Mouse (Mus musculus): ENCODE measurements around the gene Sema4f. TPM values are rescaled to one million over a fixed set of nuclear protein-coding genes. Genes with fewer than 3 reads are reported as not detected.

The Sema4f gene
- polyA plus RNA-seq, 1 experiment from 2014 or later: 22.7 TPM

DNA sequence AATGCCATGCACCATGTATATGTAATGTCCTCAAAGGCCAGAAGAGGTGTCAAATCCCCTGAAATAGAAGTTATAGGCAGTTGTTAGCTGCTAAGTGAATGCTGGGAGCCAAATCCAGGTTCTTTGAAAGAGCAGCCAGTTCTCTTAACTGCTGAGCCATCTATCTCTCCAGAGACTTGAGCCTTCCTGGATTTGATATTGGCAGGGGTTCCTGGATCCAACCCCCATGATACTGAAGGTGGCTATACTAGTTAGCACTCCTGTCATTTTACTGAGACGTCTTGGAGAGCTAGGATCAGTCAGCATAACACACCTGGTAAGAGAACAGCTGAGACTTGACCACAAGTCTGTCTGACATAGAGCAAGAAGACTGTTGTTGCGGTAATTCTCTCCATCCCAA, 54.1 kb downstream of the Sema4f start:
- Histone ChIP-seq H3K9me3 (no peaks in the 10 kb centered on the region), H3K4me1 (replicated peaks) (no peaks in the 10 kb centered on the region), H3K27me3 (no peaks in the 10 kb centered on the region), H3K9ac (no peak overlapping the region), H3K36me3 (no peaks in the 10 kb centered on the region), H3K27ac (replicated peaks) (no peak overlapping the region), H3K4me2 (no peak overlapping the region), H3K4me3 (no peak overlapping the region)
- ATAC-seq (ENCODE audit: low FRiP score, low read depth): no peak
- WGBS: 84% methylated on average over 2 of the region's 2 CpGs

DNA sequence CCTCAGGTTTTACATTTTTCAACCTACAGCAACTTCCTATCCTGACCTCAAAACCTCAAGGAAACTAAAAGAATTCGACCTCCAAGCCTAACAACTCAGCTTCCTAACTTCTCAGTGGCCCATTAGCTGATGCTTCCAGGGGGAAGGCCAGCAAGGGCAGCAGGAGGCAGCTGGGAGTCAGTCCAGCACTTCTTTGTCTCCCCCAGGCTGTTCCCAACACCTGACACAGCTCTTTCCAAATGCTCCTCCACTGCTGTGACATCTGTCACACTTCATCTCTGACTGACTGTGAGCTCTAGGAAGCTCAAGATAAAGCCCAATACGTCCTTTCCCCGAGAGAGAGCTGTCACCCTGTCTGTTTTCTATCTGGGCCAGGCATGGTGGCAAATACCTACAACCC, 55.0 kb downstream of the Sema4f start:
- no peak for ATAC-seq (ENCODE audit: low FRiP score, low read depth)
- Histone ChIP-seq H3K9me3 (no peaks in the 10 kb centered on the region), H3K9ac (no peak overlapping the region), H3K27me3 (no peaks in the 10 kb centered on the region), H3K36me3 (no peaks in the 10 kb centered on the region), H3K27ac (replicated peaks) (no peak overlapping the region), H3K4me2 (no peak overlapping the region), H3K4me1 (replicated peaks) (no peaks in the 10 kb centered on the region), H3K4me3 (no peak overlapping the region)
- 54% methylated on average over 3 of the region's 3 CpGs for WGBS

DNA sequence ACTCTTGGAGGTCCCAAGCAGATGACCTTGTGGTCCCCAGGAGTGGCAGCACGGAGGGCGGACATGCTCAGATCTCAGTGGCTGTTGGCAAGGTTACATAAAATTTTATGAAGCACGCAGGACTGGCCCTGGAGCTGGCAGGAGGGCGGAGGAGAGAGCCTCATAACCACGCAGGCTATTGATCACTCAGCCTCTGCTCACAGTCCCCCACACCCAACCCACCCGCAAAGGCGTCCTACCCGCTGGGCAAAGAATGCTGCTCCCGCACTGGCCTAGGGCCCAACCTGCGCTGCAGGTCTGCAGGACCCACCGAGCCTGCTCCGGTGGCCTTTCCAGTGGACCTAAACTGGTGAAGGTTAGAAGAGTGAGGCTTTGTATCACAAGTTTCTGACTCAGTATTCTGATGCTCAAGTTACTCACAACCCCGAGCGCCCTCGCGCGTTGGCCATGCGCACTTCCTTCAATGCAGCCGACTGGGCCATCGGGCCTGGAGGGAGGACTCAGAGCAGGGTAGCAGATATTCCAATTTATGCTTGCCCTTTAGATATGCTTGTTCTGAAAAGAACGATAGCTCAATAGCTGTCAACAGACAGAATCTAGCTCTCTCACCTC, 58.0 kb downstream of the Sema4f start:
- no peaks in the 10 kb centered on the region for H3K9me3 ChIP-seq
- WGBS: 48% methylated on average over 21 of the region's 21 CpGs
- no peak; the same call in 1 of the 2 replicates for ATAC-seq (ENCODE audit: low FRiP score, low read depth)

DNA sequence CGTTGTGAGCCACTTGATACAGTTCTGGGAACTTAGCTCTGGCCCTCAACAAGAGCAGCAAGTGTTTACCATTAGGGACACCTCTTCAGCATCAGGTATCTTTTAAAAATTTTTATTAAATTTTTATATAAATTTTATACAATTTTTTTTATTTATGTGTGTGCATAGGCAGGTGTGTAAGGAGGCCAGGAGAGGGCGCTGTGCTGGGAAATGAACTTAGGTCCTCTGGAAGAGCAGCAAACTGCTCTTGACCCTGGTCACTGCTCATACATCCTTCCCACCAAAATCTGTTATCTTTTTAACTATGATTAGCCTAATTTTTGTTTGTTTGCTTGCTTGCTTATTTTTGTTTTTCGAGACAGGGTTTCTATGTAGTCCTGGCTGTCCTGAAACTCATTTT, 58.8 kb downstream of the Sema4f start:
- Histone ChIP-seq H3K27ac (replicated peaks) (no peak overlapping the region), H3K27me3 (no peaks in the 10 kb centered on the region), H3K9ac (no peak overlapping the region), H3K4me3 (no peak overlapping the region), H3K4me1 (replicated peaks) (no peaks in the 10 kb centered on the region), H3K9me3 (no peaks in the 10 kb centered on the region), H3K4me2 (no peak overlapping the region), H3K36me3 (no peaks in the 10 kb centered on the region)
- no peak for ATAC-seq (ENCODE audit: low FRiP score, low read depth)
- WGBS: 78% methylated on average over 3 of the region's 3 CpGs

More for the DNA sequence above, 58.0 kb downstream of the Sema4f start:
- Histone ChIP-seq H3K9ac (no peak overlapping the region), H3K27me3 (no peaks in the 10 kb centered on the region), H3K4me1 (replicated peaks) (no peaks in the 10 kb centered on the region), H3K36me3 (no peaks in the 10 kb centered on the region), H3K4me3 (no peak overlapping the region), H3K4me2 (peak overlapping the region; percentile 29; the same call in 1 of the 2 replicates), H3K27ac (replicated peaks) (no peak overlapping the region)

DNA sequence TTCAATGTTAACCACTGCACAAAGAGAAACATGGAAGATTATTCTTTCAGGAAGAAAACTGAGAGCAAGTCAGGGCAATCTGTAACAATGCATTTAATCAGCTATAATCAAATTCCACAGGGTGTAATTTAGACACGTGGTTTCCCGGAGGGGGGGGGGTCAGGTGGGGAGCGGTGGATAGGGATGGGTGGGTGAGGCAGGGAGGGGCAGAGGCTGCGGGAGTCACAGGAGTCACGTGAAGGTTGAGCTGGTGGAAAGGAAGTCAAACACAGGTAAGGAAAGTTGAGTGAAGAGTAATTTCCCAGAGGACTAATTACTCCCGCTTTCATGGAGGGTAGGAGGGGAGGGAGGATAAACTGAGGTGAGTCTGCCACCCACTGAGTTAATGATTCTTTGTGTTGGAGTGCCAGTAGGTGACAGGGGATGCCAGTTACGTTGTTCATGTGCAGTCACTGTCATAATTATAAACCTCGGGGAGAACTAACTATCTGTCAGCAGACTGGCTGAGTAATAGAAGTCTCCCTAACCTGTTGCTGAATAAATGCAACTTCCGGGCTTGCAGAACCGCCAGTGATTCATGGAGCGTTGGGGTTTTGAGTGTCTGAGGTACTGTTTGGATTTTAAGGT, 60.0 kb downstream of the Sema4f start:
- Histone ChIP-seq H3K27ac (replicated peaks) (no peak overlapping the region), H3K27me3 (no peaks in the 10 kb centered on the region), H3K9ac (no peak overlapping the region), H3K4me3 (no peak overlapping the region), H3K36me3 (no peaks in the 10 kb centered on the region), H3K4me1 (replicated peaks) (no peaks in the 10 kb centered on the region), H3K4me2 (no peak overlapping the region), H3K9me3 (no peaks in the 10 kb centered on the region)
- no peak for ATAC-seq (ENCODE audit: low FRiP score, low read depth)
- WGBS: 70% methylated on average over 11 of the region's 11 CpGs

DNA sequence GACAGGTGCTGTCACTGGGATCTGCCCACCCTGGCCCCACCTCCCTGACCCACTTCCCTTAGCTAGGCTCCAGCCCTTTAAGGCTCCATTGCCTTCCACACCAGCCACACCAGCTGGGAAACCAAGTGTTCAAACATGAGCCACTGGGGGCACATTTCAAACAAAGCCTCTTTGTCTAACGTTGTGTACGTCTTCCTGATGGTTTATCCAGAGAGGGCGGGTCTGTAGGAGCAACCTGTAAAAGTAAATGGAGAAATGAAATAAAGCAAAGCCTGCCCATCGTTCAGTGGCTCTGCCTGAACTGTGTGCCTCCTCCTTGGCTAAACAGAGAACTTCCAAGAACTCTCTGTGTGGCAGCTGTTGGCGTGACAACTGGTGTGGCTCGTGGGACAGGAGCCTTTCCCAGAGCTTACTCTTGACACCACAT, 64.0 kb downstream of the Sema4f start:
- Histone ChIP-seq H3K9me3 (no peaks in the 10 kb centered on the region), H3K4me3 (no peak overlapping the region), H3K36me3 (no peaks in the 10 kb centered on the region), H3K27me3 (no peaks in the 10 kb centered on the region), H3K4me1 (replicated peaks) (no peaks in the 10 kb centered on the region), H3K4me2 (no peak overlapping the region), H3K9ac (no peak overlapping the region), H3K27ac (replicated peaks) (no peak overlapping the region)
- WGBS: 71% methylated on average over 6 of the region's 6 CpGs
- ATAC-seq (ENCODE audit: low FRiP score, low read depth): no peak

DNA sequence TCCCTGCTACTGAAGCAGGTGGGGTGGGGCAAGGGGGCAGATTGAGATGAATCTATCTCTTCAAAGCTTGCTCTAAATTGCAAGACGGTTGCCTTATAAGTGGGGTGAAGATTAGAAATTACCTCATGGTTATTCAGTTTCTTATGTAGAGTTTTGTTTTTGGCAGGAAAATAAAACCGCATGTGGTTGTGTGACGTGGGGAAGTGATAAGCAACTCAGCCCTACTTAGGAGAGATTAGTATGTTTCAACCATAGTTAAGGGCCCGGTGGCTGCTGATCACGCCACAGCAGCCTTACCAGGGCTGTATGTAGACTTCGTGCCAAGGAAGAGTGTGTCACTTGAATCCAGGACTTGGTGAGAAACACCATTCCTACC, 67.2 kb downstream of the Sema4f start:
- 88% methylated on average over 6 of the region's 6 CpGs for WGBS
- no peak for ATAC-seq (ENCODE audit: low FRiP score, low read depth)

DNA sequence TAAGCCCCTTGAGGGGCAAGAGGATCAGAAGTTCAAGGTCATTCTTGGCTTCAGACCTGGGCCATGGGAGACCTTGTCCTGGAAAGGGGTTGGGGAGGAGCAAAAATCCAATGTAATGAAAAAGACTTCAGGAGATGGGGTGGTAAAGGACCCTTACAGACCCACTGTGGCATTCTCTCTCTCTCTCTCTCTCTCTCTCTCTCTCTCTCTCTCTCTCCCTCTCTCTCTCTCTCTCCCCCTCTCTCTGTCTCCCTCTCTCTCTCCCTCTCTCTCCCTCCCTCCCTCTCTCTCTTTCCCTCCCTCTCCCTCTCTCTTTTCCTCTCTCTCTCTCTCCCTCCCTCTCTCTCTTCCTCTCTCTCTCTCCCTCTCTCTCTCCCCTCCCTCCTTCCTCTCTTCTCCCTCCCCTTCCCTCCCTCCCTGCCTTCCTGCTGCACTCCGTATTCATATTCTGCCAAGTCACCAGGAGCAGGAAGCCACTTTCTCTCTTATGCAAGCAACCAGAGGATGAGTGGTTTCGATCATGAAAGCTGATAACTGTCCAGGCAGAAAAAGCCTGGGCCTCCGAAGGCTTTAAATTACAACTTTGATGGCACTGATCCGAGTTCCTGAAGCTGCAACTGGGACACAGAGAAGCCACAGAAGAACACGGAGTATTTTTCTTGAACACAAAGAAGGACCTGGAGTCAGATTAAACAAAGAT, 67.8 kb downstream of the Sema4f start:
- WGBS: 41% methylated on average over 5 of the region's 5 CpGs

More for the DNA sequence above, 67.2 kb downstream of the Sema4f start:
- H3K4me2 ChIP-seq: no peak overlapping the region
- no peaks in the 10 kb centered on the region for H3K9me3 ChIP-seq
- H3K4me3 ChIP-seq: no peak overlapping the region
- H3K9ac ChIP-seq: no peak overlapping the region
- no peaks in the 10 kb centered on the region for H3K27me3 ChIP-seq
- no peaks in the 10 kb centered on the region for H3K36me3 ChIP-seq
- no peaks in the 10 kb centered on the region for H3K4me1 ChIP-seq (replicated peaks)
- H3K27ac ChIP-seq (replicated peaks): no peak overlapping the region

DNA sequence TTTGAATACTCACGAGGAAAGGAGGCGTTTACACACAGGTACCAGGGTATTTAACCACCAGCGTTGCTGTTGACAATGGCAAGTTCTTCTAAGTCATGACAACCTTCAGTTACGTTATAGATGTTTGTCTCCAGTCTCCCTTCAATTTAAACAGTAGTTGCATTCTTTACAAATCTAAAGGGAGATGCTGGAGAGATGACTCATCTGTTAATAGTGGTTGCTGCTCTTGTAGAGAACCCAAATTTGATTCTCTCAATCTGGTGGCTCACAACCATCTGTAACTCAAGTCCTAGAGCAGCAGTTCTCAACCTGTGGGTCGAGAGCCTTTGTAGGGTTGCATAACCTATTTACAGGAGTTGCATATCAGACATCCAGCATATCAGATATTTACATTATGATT, 71.1 kb downstream of the Sema4f start:
- H3K4me2 ChIP-seq: no peak overlapping the region
- H3K27me3 ChIP-seq: no peaks in the 10 kb centered on the region
- WGBS: 85% methylated on average over 5 of the region's 5 CpGs
- no peak overlapping the region for H3K27ac ChIP-seq (replicated peaks)
- no peak overlapping the region for H3K4me3 ChIP-seq
- H3K9ac ChIP-seq: no peak overlapping the region
- no peaks in the 10 kb centered on the region for H3K4me1 ChIP-seq (replicated peaks)
- no peaks in the 10 kb centered on the region for H3K9me3 ChIP-seq
- ATAC-seq (ENCODE audit: low FRiP score, low read depth): no peak
- no peaks in the 10 kb centered on the region for H3K36me3 ChIP-seq

More for the DNA sequence above, 67.8 kb downstream of the Sema4f start:
- Histone ChIP-seq H3K4me1 (replicated peaks) (no peaks in the 10 kb centered on the region), H3K4me3 (no peak overlapping the region), H3K36me3 (no peaks in the 10 kb centered on the region), H3K27me3 (no peaks in the 10 kb centered on the region), H3K4me2 (no peak overlapping the region), H3K27ac (replicated peaks) (no peak overlapping the region), H3K9me3 (no peaks in the 10 kb centered on the region), H3K9ac (no peak overlapping the region)
- ATAC-seq (ENCODE audit: low FRiP score, low read depth): no peak

DNA sequence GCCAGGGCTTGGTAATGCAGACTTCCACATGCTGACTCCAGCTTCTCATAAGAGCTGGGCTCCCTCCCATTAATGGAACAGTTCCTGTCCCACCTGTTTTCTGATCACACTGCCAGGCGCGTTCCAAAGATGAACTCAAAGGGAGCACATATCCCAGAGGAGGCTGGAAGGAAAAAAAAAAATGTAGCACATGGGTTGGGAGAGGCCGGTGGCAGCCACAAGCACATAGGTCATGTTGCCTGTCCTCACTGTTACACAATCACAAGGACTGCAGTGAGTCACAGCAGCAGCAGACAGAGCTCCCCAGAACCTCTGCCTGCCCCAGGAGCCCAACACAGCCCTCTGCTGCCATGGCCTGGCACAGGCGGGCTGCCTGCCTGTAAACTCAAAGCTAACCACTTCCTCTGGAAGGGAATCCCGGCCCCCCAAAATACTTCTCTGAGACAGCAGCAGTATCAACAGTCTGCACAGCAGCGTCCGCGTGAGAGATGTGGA, 76.1 kb downstream of the Sema4f start:
- Histone ChIP-seq H3K27me3 (no peaks in the 10 kb centered on the region), H3K4me1 (replicated peaks) (no peaks in the 10 kb centered on the region), H3K36me3 (no peaks in the 10 kb centered on the region), H3K9me3 (no peaks in the 10 kb centered on the region), H3K4me3 (no peak overlapping the region), H3K9ac (no peak overlapping the region), H3K4me2 (no peak overlapping the region), H3K27ac (replicated peaks) (no peak overlapping the region)
- 87% methylated on average over 8 of the region's 8 CpGs for WGBS
- ATAC-seq (ENCODE audit: low FRiP score, low read depth): no peak

DNA sequence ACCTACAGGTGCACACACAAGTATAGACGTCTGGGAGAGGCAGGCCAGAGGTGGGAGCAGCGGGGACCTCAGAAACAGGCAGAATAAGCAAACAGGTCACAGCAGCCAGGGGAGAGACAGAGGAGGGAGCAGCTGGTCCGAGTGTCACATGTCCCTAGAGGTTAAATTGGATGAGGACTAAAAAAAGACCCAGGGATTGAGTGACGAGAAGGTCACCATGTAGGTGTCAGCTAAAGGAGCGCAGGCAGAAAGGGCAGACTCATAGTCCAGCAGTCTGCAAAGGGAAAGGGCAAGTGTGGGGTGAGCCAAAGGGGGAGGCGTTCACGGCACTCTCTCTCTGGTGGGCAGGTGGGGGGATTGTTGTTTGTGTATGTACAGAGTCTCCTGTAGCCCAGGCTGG, 77.1 kb downstream of the Sema4f start:
- no peak overlapping the region for H3K4me3 ChIP-seq
- no peak overlapping the region for H3K27ac ChIP-seq (replicated peaks)
- no peaks in the 10 kb centered on the region for H3K27me3 ChIP-seq
- H3K9ac ChIP-seq: no peak overlapping the region
- H3K4me1 ChIP-seq (replicated peaks): no peaks in the 10 kb centered on the region
- H3K9me3 ChIP-seq: no peaks in the 10 kb centered on the region
- no peak overlapping the region for H3K4me2 ChIP-seq
- ATAC-seq (ENCODE audit: low FRiP score, low read depth): no peak
- no peaks in the 10 kb centered on the region for H3K36me3 ChIP-seq
- 57% methylated on average over 7 of the region's 7 CpGs for WGBS

DNA sequence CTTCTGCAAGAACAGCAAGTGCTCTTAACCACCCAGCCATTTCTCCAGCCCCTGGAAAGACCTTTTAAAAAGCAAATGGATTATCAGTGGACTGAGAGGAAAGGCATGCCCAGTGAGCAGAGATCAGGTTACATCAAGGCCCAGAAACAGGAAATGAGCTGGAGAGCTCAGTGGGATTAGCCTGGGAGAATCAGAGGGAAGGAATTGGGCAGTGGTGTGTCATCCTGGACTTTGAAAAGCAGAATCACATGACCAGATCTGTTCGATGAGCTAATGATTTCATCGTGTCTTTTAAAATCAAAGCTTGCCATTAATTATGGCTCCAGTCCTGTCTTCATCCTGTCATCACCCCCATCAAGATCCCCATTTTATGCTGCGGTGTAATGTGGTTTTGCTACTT, 77.5 kb downstream of the Sema4f start:
- 62% methylated on average over 3 of the region's 3 CpGs for WGBS
- no peaks in the 10 kb centered on the region for H3K9me3 ChIP-seq
- no peak for ATAC-seq (ENCODE audit: low FRiP score, low read depth)
- H3K4me2 ChIP-seq: no peak overlapping the region
- no peak overlapping the region for H3K9ac ChIP-seq
- no peaks in the 10 kb centered on the region for H3K36me3 ChIP-seq
- H3K27ac ChIP-seq (replicated peaks): no peak overlapping the region
- H3K27me3 ChIP-seq: no peaks in the 10 kb centered on the region
- no peaks in the 10 kb centered on the region for H3K4me1 ChIP-seq (replicated peaks)
- no peak overlapping the region for H3K4me3 ChIP-seq

All from hindbrain, embryonic 15.5 days (tissue).